Mouse (Mus musculus): ENCODE results near the gene Lnx2. TPM values are rescaled to one million over a fixed set of nuclear protein-coding genes. Genes with fewer than 3 reads are reported as not detected.
A peak's percentile ranks its signal among the peaks of the same experiment; 100 is the strongest.

Gene Lnx2
- 10 to 100 TPM; 10.1 to 10.7 TPM for total RNA-seq (2021)

DNA sequence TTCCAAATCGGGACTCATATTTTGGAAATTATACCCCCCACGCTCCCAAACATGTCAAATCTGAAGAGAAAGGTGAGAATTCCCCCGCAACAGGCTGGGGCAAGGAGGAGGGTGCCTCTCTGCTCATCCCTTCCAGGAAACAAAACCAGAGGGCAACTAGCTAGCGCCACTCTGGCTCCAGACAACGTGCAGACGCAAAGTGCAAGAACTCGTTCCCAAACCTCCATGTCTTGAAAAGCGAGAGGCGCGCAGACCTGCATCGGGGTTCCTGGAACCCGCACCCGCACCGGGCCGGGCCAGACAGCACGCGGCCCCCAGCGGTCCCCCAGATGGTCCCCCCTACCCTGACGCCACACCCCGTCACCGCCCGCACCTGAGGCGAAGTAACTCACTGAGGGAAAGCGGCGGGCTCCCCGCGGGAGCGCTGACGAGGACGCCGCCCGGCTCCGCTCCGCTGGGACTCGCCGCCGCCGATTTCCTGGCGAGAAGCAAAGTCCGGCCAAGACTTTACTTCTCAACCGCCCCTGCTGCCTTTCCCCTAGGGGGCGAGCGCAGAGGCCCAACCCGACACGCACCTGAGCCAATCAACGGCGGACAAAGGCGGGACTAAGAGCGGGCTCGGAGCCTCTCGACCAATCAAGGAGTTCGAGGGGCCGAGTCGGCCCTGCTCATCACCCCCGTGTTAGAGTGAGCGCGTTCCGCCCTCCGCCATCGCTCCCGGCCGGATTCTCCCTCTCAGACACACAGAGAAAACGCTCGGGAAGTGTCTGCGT lies at the start of gene Lnx2:
TSS of gene Lnx2 (minus strand) at position 561 of the 773 bp plus-strand sequence.
- intact Hi-C loops (cut with DNase I), result loop anchor here (2.0 to 10.0 kb wide), 2 partner anchors 41 to 241 kb away; partner anchors contain the start of gene Rpl21
- peak; percentile 98 for DNase-seq (ENCODE audit: low spot score)

DNA sequence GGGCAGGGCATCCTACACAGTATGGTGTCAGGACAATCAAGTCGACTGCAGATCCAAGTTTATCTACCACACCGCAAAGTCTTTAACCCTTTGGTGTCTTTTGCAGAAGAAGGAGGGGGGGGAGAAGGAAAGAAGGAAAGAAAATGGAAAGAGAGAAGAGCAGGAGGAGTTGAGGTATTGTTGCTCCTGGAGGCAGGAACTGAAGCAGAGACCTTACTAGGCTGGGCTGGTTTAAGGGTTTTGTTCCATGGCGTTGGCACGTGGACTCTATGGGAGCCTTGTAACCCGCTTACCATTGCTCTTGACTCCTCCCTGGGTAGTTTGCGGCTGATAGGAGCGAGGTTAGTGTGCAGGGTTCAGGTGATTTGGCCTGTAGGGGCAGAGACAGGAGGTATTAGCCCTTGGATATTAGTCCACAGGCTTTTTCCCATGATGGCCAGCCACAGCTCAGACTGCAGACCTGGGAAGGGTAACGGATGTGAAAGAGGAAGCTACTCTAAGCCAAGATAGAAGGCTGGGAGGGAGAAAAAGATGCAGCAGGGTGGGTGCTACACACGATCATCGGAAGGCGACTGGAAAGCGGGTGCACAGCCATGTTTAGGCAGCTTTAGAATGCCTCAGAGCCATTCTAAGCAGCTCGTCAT lies 49.3 kb upstream of the Lnx2 start:
- intact Hi-C loops (cut with DNase I), result no loop called here
- no peak for DNase-seq (ENCODE audit: low spot score)

- intact Hi-C loops (cut with DNase I), result no loop called here
- no peak for DNase-seq (ENCODE audit: low spot score)
Observed at GRCm38 (mm10) chr5:147124794-147125193, 48.4 kb upstream of the Lnx2 start.

GRCm38 (mm10) chr5:147121146-147121545 lies 44.8 kb upstream of the Lnx2 start:
- intact Hi-C loops (cut with DNase I), result no loop called here
- no peak for DNase-seq (ENCODE audit: low spot score)

GRCm38 (mm10) chr5:147117027-147117426 lies 40.6 kb upstream of the Lnx2 start:
- intact Hi-C loops (cut with DNase I), result loop anchor here (5.0 kb wide), 1 partner anchor 135 kb away; no protein-coding TSS in a partner anchor
- no peak for DNase-seq (ENCODE audit: low spot score)

DNA sequence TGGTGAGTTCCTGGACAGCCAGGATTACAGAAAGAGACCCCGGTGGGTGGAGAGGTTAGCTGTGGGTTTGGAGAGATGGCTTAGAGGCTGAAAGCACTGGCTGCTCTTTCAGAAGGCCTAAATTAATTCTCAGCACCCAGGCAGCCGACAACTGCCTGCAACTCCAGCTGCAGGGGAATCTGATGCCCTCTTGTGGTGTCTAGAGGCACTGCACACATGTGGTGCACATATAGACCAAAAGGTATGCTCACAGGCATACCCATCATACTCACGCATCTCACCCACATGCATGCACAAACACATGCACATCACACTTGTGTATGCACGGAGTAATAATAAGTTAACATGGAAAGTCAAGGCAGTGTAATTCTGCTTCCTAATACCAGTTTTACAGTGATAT lies 39.2 kb upstream of the Lnx2 start:
- intact Hi-C loops (cut with DNase I), result loop anchor here (5.0 kb wide), 1 partner anchor 133 kb away; no protein-coding TSS in a partner anchor
- no peak for DNase-seq (ENCODE audit: low spot score)

GRCm38 (mm10) chr5:147114738-147115137 lies 38.4 kb upstream of the Lnx2 start:
- DNase-seq (ENCODE audit: low spot score), result no peak
- intact Hi-C loops (cut with DNase I), result loop anchor here (5.0 kb wide), 1 partner anchor 132 kb away; no protein-coding TSS in a partner anchor

DNA sequence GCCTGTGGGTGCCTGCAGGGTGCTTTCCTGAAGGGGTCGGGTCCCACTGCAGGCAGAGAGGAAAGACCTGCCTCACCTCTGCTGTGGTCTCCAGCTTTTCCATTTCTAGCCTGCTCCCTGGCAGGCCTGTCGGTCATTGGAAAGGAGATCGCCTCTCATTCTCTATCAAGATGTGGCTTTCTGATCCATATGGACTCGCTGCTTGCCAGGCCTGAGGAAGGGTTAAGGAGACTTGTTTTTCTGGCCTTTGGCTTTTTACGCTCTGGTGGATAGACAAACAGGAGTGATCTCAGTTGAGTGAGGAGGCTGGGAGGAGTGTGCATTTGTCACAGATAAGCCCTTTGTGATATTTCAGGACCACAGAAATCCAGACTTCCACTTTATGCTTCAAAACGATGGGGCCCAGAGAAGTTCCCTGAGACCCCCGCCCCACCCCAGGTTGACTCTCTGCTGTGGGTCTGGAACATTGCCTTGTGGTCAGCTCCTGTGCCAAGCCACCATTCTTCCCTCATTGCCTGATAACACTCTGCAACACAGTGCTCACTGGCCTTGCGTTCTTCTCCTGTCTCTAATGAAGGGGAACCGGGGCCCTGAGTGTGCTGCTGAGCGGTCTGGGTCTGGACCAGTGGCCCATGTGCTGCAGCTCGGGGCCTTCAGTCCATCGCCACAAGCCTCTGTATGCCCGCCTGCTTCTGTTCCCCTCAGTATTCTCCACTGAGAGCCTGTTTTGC lies 32.6 kb upstream of the Lnx2 start:
- intact Hi-C loops (cut with DNase I), result no loop called here
- no peak for DNase-seq (ENCODE audit: low spot score)

GRCm38 (mm10) chr5:147107276-147107675 lies 30.9 kb upstream of the Lnx2 start:
- no peak for DNase-seq (ENCODE audit: low spot score)
- intact Hi-C loops (cut with DNase I), result no loop called here

- intact Hi-C loops (cut with DNase I), result no loop called here
- no peak for DNase-seq (ENCODE audit: low spot score)
Observed at GRCm38 (mm10) chr5:147102295-147102694, 25.9 kb upstream of the Lnx2 start.

GRCm38 (mm10) chr5:147100180-147100579 lies 23.8 kb upstream of the Lnx2 start:
- intact Hi-C loops (cut with DNase I), result no loop called here
- no peak for DNase-seq (ENCODE audit: low spot score)

DNA sequence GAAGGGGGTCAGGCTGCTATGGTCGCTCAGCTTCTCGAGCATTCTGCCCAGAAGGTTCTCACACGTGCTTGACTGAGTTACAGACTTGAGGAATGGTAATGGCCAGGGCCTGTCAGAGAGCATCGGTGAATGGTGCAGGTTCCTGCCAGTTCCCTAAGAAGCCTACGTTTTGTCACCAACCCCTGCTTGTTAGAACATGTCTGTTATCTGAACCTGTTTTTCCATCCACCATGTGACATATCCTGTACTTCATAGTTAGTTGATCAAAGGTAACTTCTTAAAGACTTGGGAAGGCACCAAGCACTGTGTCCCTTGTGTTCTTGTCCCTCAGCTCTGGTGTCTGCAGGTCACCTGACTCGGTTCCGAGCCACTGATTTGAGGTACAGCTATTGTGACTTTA lies 22.3 kb upstream of the Lnx2 start:
- intact Hi-C loops (cut with DNase I), result no loop called here
- no peak for DNase-seq (ENCODE audit: low spot score)

DNA sequence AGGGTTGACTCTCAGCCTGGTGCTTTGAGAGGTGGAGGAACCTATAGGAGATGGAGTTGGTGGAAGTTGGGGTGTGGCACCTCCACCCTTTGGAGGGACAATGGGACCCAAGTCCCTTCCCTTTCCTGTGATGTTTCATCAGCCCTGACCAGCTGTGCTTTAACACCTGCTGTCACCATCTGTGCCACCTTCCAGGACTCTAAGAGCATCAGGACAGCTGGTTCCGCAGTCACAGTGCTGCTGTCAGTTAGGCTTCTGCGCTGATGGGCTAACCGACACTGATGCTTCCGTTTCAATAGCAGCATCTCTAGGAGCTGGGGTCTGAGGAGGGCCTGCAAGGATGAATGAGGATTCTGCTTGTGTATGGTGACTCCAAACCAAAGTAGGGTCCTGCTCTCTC lies 20.2 kb upstream of the Lnx2 start:
- intact Hi-C loops (cut with DNase I), result no loop called here
- DNase-seq (ENCODE audit: low spot score), result no peak

- intact Hi-C loops (cut with DNase I), result no loop called here
- DNase-seq (ENCODE audit: low spot score), result no peak
Observed at GRCm38 (mm10) chr5:147094296-147094695, 17.9 kb upstream of the Lnx2 start.

GRCm38 (mm10) chr5:147092448-147092847 lies 16.1 kb upstream of the Lnx2 start:
- intact Hi-C loops (cut with DNase I), result no loop called here
- no peak for DNase-seq (ENCODE audit: low spot score)

DNA sequence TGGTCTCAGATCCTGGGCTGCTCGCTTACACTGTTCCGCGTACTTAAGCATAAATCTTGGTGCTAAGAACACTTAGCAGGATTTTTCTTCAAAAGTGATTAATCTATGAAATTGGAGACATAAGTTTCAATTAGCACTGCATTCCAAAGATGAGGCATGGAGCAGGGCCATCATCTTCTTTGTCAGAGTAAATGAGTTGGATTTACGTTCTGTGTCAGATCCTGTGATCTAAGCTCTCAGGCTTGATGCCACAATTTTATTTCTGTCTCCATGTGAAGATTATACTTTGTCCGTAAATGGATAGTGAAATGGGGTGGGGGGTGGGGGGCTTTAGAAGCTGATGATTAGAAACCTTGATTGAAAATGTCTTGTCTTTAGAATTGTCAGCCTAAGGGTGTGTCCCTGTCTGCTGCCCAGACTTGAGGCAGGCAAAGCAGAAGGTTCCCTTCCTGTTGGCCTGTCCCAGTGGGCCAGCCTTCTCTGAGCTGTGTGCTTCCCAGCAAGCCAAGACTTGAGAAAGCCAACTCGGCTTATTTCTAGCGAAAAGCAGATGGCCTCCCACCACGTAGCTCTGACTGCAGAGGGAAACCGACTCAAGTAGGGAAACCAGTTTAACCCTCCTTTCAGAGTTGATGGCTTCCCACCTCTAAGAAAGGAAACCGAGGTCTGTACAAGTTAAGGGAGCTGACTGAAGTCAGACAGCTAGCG lies 14.0 kb upstream of the Lnx2 start:
- intact Hi-C loops (cut with DNase I), result no loop called here
- DNase-seq (ENCODE audit: low spot score), result no peak

DNA sequence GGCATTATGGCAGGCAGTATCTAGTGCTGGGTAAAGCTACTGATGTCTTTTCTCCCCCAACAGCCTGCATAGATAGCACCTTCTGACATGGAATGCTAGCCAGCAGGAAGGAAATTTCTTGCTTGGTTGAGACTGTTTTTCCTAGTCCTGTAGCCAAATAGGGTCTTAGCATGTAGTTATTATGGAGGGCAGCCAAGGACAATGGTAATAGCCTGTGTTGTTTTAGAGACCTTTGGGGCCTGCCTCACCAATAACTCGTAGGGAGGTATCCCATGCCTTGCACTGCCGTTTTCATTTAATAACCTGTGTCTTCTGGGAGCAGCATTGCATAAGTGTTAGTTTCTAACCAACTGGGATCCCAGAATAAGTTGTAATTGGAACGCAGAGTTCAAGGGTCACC lies 13.4 kb upstream of the Lnx2 start:
- DNase-seq (ENCODE audit: low spot score), result no peak
- intact Hi-C loops (cut with DNase I), result no loop called here

GRCm38 (mm10) chr5:147086816-147087215 lies 10.4 kb upstream of the Lnx2 start:
- DNase-seq (ENCODE audit: low spot score), result no peak
- intact Hi-C loops (cut with DNase I), result no loop called here

DNA sequence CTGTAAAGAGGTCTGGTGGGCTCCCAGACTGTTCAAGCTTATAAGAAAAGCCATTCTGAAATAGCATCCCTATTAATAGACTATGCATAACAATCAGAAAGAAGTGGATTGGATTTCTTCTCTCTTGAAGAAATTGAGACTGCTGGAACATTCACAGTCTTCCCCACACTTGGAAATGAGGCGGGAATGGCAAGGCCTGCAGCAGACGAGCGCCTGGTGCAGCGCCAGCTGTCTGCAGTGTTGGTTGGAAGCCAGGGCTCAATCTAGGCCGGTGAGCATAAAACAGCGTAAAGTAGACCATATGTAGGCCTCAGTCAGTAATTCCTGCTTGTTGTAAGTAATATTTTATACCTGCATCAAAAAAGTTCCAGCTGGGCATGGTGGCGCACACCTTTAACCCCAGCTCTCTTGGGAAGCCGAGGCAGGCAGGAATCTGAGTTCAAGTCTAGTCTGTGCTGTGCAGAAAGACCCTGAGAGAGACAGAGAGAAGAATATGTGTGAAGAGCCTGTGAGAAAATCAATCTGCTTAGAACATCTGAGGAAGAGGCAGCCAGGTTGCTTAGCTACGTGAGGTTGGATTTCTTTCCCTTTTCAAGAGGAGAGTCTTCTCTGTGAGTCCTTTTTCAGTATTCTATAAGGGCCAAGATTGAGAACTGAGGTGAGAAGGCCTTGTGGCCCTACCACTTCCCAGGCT lies 9.0 kb upstream of the Lnx2 start:
- no peak for DNase-seq (ENCODE audit: low spot score)
- intact Hi-C loops (cut with DNase I), result no loop called here
